Mouse (Mus musculus) E14TG2a.4 (cell line): ENCODE results near the gene Sgms1.

Experiments
- CTCF ChIP-seq: conservative IDR thresholded peaks from 2 replicates; pipeline ENCODE4 v1.5.1; 2014; ENCODE audit warnings: low read length
- POU5F1 ChIP-seq: IDR thresholded peaks from 2 replicates; pipeline ENCODE4 v1.6.1; 2014; ENCODE audit warnings: low read length, borderline replicate concordance

GRCm38 (mm10) chr19:32237685-32238084 lies 151.8 kb downstream of the Sgms1 start:
- TF ChIP-seq CTCF: no peak
- no peak for TF ChIP-seq POU5F1
